Comparison of ENCODE assay signal across 15 mouse cellular contexts in genomic region chr10:128795581-128795980, GRCm38 (mm10).
"Had no signal": no experiment of that assay in that cellular context is flagged by ENCODE, and none has a peak within 500 bp of the region (broad histone marks: within the 10 kb centered on the region; RNA-seq: fewer than 3 reads in every experiment).

No protein-coding gene starts in this region.

- H3K27ac ChIP-seq: kidney, postnatal 0 days; left cerebral cortex, adult 2 months; limb, embryonic 15.5 days; liver, embryonic 12.5 days; macrophage; midbrain, embryonic 12.5 days had no signal

- H3K4me3 ChIP-seq: left cerebral cortex, adult 2 months; limb, embryonic 15.5 days; liver, embryonic 12.5 days; megakaryocyte, embryonic 14.5 days; midbrain, embryonic 12.5 days had no signal

- H3K4me2 ChIP-seq: limb, embryonic 15.5 days; liver, embryonic 12.5 days; lung, embryonic 14.5 days; midbrain, embryonic 12.5 days had no signal

- H3K4me1 ChIP-seq: limb, embryonic 15.5 days; midbrain, embryonic 12.5 days had no signal

- H3K27me3 ChIP-seq: limb, embryonic 15.5 days had no signal

- H3K9ac ChIP-seq: limb, embryonic 15.5 days; liver, embryonic 12.5 days; lung, embryonic 14.5 days; midbrain, embryonic 12.5 days had no signal

- H3K9me3 ChIP-seq: limb, embryonic 15.5 days; liver, embryonic 12.5 days; megakaryocyte, embryonic 14.5 days; midbrain, embryonic 12.5 days had no signal

- ATAC-seq: liver, embryonic 12.5 days; midbrain, embryonic 16.5 days had no signal

- DNase-seq: kidney, adult 9 months; kidney, postnatal 36 days; lung, embryonic 14.5 days; lung, postnatal 14 days; right cerebral cortex, adult 18-20 months; right cerebral cortex, postnatal 25 days; thymus, postnatal 4 days had no signal
